In the genomic region with DNA sequence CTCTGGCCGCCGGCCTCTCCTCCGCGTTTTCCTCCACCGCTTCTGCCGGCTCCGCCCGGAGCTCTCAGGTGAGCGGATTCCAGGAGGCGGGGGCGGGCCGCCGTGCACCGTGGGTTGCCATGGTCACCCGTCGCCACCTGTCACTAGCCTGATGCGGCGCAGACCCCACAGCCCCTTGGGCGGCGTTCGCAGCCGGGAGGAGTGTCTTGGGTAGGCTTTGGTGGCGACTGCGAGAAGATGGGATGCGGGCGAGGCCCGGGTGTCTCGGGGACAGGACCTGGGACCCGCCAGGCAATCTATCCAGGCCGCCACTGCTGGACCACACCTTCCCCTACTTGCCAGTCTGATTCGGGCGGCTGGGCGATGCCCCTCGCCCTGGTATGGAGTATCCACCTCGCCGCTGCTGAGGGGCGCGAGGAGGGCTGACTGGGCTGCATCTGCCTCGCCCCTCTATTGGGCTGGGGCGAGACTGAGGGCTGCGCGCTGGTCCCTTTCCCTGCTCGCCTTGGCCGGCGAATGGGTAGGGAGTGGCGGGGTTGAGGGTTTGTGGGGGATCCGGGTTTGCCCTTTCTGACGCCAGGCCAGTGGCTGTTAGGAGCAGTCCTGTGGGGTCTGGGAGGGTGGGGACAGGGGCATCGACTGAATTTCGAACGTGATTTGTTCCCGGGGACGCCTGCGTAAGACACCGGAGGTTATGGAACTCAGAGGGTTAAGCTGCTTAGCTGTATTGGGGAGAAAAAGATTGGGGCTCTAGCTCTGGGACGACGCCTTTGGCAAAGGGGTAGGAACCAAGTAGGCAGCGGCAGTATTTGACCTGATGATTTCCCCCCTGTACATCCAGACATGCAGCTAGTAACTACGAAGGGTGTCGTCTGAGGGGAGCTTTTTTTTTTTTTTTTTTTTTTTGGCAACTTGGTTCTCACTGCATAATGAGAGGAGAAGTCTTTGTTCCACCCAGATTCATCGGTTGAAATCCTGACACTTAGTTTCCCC, we compare ENCODE assay signal across 1 mouse cellular context.
TF ChIP-seq lines count a peak whose summit lies in the region.

No protein-coding gene starts in this region.

TF ChIP-seq in CH12.LX, 34 proteins besides CTCF, POLR2A, EP300 and RAD21 (continued from another document):
- TF ChIP-seq PAX5 (IDR thresholded peaks at IDR 0.05; ENCODE audit: low read length) (no peak), MAX (IDR thresholded peaks at IDR 0.05; ENCODE audit: low read length) (0 out of 2 replicates have a peak, but pooled peaks have one; percentile 11), UBTF (IDR thresholded peaks at IDR 0.05; ENCODE audit: low read depth, low read length) (no peak), NRF1 (IDR thresholded peaks at IDR 0.05; ENCODE audit: low read depth, low read length) (no peak), MXI1 (IDR thresholded peaks at IDR 0.05; ENCODE audit: low read depth, low read length) (peak; percentile 69; the same call in 1 of the 2 replicates), KAT2A (IDR thresholded peaks at IDR 0.05; ENCODE audit: insufficient replicate concordance, low read length) (no peak), GABPA (IDR thresholded peaks at IDR 0.05; ENCODE audit: insufficient replicate concordance, low read depth, low read length) (no peak), USF2 (conservative IDR thresholded peaks at IDR 0.05; ENCODE audit: low read depth, low read length) (no peak), JUN (IDR thresholded peaks at IDR 0.05; ENCODE audit: insufficient read depth, low read depth, low read length) (no peak), JUND (conservative IDR thresholded peaks at IDR 0.05; ENCODE audit: low read depth, low read length) (no peak), USF1 (IDR thresholded peaks at IDR 0.05; ENCODE audit: low read depth, low read length) (no peak), SIN3A (IDR thresholded peaks at IDR 0.05; ENCODE audit: low read length) (peak; percentile 16)
TF ChIP-seq in CH12.LX: peak in this region for 4.
